Mouse (Mus musculus): Measurements from ENCODE around the gene Tctex1d1. TPM values are rescaled to one million over a fixed set of nuclear protein-coding genes. Genes with fewer than 3 reads are reported as not detected.

Tctex1d1 gene
- polyA plus RNA-seq, 1 experiment from 2014 or later, result 1.1 TPM

DNA sequence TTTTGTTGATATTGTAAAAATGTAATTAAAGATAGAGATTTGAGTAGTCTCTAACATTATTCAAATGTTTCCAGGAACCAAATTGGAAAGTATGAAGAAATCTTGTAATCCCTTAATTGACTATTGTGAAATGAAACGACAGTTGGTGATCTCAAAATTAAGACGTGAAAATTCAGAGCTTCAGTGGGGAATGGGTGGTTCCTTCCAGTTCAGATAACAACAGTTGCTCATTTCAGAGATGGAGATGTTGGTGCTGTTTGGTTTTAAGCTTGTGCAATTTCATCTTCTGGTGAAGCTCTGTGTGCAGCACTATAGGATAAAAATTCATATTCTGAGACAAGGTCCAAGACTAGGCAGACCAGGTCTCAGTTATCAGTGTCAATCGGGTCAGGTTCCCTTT lies 6.3 kb upstream of the Tctex1d1 start:
- WGBS, result 63% methylated on average over 3 of the region's 3 CpGs

DNA sequence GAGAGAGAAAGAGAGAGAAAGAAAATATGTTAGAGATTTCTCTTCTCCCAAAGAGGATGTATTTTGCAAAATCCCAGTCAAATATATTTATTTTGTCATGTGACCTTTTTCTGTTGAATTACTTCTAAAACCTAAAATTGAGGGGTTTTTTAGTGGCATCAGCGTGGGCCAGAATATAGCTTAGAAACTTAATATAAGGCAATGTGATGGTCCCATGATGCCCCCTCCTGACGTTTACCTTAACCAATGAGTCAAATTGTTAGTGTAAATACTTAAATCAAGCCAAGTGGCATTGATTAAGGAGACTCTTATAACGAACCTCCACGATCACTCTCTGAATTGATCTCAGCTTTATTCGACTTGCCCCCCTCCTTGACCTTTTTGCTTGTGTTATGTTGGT lies 4.2 kb upstream of the Tctex1d1 start:
- H3K27me3 ChIP-seq, result peaks cover 10% of the 10 kb centered on the region; the same call in 1 of the 2 replicates
- WGBS, result 43% methylated on average over 5 of the region's 5 CpGs
- no peaks in the 10 kb centered on the region for H3K9me3 ChIP-seq
- no peak overlapping the region for H3K4me2 ChIP-seq (replicated peaks)
- peaks cover 9% of the 10 kb centered on the region for H3K4me1 ChIP-seq
- no peak overlapping the region for H3K9ac ChIP-seq (replicated peaks)
- no peak overlapping the region for H3K27ac ChIP-seq (replicated peaks)
- ATAC-seq (replicated peaks), result no peak
- no peak overlapping the region for H3K4me3 ChIP-seq
- 0 out of 2 replicates have a peak, but pooled peaks cover 3% of the 10 kb centered on the region for H3K36me3 ChIP-seq

More for the DNA sequence above, 6.3 kb upstream of the Tctex1d1 start:
- Histone ChIP-seq H3K36me3 (peaks cover 4% of the 10 kb centered on the region; the same call in 1 of the 2 replicates), H3K9me3 (no peaks in the 10 kb centered on the region), H3K9ac (replicated peaks) (no peak overlapping the region), H3K4me2 (replicated peaks) (no peak overlapping the region), H3K4me3 (no peak overlapping the region), H3K4me1 (no peaks in the 10 kb centered on the region), H3K27ac (replicated peaks) (no peak overlapping the region), H3K27me3 (peaks cover 10% of the 10 kb centered on the region; the same call in 1 of the 2 replicates)
- no peak for ATAC-seq (replicated peaks)

DNA sequence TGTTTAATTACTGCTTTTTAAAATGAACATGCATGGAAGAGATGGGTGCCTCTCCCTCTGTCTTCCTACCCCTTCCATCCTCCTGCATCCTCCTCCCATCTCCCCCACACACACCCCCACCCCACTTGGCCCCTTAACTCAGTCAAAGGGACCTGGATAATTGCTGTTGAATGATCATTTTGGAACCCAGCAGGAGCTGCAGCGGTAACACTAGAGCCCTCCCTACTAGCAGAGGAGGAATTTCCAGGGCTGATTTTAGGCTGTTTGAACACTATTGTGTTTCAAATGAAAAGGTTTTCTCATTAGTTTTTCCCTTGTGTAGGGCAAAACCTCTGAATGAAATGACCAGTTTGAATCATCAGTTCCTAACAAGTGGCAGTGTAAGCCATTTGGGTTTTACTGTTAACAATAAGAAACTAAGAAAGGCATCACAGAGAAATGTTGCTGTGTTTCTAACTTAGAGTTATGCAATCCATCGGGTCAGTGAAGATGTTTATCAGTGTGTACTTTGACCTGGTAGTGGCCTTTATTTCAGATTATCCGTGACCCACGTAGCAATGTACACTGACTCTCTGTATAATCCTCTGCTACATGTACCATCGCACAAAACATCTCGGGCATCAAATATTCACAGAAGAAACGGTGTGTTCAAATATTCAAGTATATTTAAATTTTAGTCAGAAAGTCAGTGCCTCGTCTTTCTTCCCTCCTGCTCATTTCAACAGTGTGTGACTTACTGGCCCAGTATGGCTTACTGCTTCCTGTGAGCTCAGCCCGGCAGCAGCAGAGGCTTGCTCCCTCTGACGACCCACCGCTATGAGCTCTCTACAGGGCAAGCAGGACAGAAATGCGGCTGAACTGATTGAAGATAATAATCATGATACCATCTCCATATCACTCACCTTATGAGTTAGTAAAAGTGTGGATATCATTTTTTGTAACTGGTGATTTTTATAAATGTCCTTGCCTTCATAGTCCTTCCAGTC lies 1.8 kb upstream of the Tctex1d1 start:
- ATAC-seq (replicated peaks), result no peak
- H3K27ac ChIP-seq (replicated peaks), result no peak overlapping the region
- no peak overlapping the region for H3K4me3 ChIP-seq
- H3K4me1 ChIP-seq, result peaks cover 9% of the 10 kb centered on the region
- no peaks in the 10 kb centered on the region for H3K9me3 ChIP-seq
- H3K9ac ChIP-seq (replicated peaks), result no peak overlapping the region
- no peak overlapping the region for H3K4me2 ChIP-seq (replicated peaks)
- H3K27me3 ChIP-seq, result peaks cover 17% of the 10 kb centered on the region; the same call in 1 of the 2 replicates
- H3K36me3 ChIP-seq, result no peaks in the 10 kb centered on the region
- WGBS, result 14% methylated on average over 12 of the region's 12 CpGs

DNA sequence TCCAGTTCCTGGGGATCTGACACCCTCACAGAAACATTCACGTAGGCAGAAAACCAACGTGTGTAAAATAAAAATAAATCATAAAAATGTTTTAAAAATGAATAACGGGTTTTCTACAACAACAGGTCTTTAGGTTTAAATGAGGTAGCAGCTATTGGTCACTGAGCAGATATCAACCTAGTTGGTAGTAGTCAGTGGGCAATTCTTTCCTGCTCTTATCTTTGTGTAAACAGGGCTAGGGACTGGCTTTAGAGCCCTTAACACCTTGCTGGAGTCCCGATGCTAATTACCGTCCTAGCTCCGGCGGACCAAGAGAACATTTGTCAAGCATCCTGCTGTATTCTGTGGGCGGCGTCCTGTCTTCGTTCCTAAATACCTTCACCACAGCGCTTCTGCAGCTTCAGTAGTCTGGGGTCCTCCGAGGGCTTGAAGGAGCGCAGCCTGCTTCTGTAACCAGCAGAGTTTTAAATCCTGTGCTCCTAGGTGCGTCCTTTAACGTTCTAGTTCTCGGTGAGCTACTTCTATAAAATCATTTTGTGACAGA lies 556 bp upstream of the Tctex1d1 start:
- Histone ChIP-seq H3K9me3 (no peaks in the 10 kb centered on the region), H3K4me2 (replicated peaks) (peak overlapping the region; percentile 45), H3K4me3 (no peak overlapping the region), H3K27me3 (peaks cover 17% of the 10 kb centered on the region; the same call in 1 of the 2 replicates), H3K9ac (replicated peaks) (no peak overlapping the region), H3K27ac (replicated peaks) (no peak overlapping the region), H3K36me3 (no peaks in the 10 kb centered on the region), H3K4me1 (peaks cover 9% of the 10 kb centered on the region)
- WGBS, result 14% methylated on average over 16 of the region's 16 CpGs
- ATAC-seq (replicated peaks), result no peak

DNA sequence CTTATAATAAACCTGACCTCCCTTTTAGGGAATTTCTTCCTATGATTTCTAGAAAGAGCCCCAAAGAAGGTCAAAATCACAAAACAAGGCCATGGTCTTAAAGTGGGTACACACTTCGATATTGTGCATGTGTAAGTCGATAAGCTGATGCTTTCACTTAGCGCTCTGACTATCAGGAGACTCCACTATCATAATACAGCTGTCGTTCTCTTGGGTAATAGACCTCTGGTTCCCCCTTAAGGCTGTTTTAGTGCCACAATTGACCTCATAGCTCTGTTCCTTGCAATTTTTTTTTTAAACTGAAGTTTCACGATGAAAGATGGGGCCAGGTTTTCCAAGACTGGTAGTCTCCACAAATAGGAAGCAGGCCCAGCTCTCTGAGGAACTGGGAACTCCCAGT lies 979 bp downstream of the Tctex1d1 start:
- Histone ChIP-seq H3K27ac (replicated peaks) (no peak overlapping the region), H3K9ac (replicated peaks) (no peak overlapping the region), H3K4me2 (replicated peaks) (no peak overlapping the region), H3K4me3 (no peak overlapping the region), H3K27me3 (peaks cover 15% of the 10 kb centered on the region; the same call in 1 of the 2 replicates), H3K4me1 (peaks cover 9% of the 10 kb centered on the region), H3K9me3 (no peaks in the 10 kb centered on the region), H3K36me3 (no peaks in the 10 kb centered on the region)
- no peak for ATAC-seq (replicated peaks)
- WGBS, result 70% methylated on average over 5 of the region's 5 CpGs

DNA sequence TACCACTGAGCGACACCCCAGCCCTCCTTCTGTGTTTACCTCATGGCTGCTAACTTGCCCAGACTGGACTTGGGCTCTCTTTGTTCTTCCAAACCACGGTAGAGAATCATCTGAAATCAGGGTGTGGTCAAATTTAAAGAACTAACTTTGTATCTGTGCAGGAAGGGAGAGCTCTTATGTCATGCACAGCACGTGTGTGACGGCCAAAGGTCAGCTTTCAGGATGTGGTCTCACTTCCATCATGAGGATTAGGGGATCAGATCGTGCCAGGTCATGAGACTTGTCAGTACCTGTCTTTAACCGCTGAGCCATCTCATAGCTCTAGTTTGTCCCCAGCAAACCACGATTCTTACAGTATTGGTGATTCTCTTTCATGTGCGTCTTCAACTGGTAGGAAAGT lies 3.3 kb downstream of the Tctex1d1 start:
- Histone ChIP-seq H3K27ac (replicated peaks) (no peak overlapping the region), H3K9me3 (no peaks in the 10 kb centered on the region), H3K4me1 (peaks cover 9% of the 10 kb centered on the region), H3K27me3 (0 out of 2 replicates have a peak, but pooled peaks cover 7% of the 10 kb centered on the region), H3K4me3 (no peak overlapping the region), H3K36me3 (no peaks in the 10 kb centered on the region), H3K4me2 (replicated peaks) (no peak overlapping the region), H3K9ac (replicated peaks) (no peak overlapping the region)
- no peak for ATAC-seq (replicated peaks)
- 90% methylated on average over 8 of the region's 8 CpGs for WGBS

DNA sequence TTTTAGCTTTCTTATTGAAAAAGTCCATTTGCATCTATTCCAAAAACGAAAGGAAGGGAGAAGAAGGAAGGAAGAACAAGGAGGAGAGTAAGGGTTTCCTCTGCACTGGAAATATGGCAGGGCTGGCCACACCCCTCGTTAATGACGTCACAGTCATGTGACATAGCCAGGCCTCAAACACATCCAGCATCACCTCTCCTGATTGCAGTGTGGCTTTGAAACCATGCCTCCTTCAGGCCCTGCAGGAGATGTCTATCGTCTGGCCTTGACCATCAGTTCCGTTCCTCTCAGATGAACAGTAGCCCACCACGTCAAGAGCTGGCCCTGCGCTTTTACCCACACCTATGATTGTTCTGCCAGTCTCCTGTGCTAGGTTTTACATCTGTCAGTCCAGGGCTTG lies 7.8 kb downstream of the Tctex1d1 start:
- H3K9ac ChIP-seq (replicated peaks), result no peak overlapping the region
- H3K27me3 ChIP-seq, result no peaks in the 10 kb centered on the region
- H3K9me3 ChIP-seq, result no peaks in the 10 kb centered on the region
- WGBS, result 73% methylated on average over 7 of the region's 7 CpGs
- H3K36me3 ChIP-seq, result no peaks in the 10 kb centered on the region
- no peak overlapping the region for H3K4me3 ChIP-seq
- no peak overlapping the region for H3K4me2 ChIP-seq (replicated peaks)
- ATAC-seq (replicated peaks), result no peak
- no peaks in the 10 kb centered on the region for H3K4me1 ChIP-seq
- H3K27ac ChIP-seq (replicated peaks), result no peak overlapping the region

DNA sequence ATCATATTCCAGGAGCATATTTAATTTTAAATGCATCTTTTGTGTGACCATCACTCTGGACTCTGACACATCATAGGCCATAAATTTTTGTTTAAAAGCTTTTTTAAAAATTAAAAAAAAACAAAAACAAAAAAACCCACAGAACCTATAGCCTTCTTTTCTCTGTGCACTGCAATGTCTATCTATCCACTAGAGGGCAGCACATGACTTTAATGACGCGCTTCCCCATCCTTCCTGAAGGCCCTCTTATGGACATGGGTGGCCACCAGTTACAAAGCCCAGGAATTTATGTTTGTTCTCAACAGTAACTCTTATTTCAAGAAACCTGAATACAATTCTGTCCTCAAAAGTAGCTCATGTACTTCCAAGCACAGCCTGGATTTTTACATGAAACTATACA lies 8.5 kb downstream of the Tctex1d1 start:
- 0% methylated on average over 2 of the region's 2 CpGs for whole genome bisulfite sequencing
- peak; percentile 83 for ATAC-seq (replicated peaks)
- H3K9ac ChIP-seq (replicated peaks), result no peak overlapping the region
- no peak overlapping the region for H3K4me3 ChIP-seq
- no peaks in the 10 kb centered on the region for H3K27me3 ChIP-seq
- no peaks in the 10 kb centered on the region for H3K4me1 ChIP-seq
- no peaks in the 10 kb centered on the region for H3K36me3 ChIP-seq
- no peaks in the 10 kb centered on the region for H3K9me3 ChIP-seq
- H3K27ac ChIP-seq (replicated peaks), result no peak overlapping the region
- H3K4me2 ChIP-seq (replicated peaks), result no peak overlapping the region

DNA sequence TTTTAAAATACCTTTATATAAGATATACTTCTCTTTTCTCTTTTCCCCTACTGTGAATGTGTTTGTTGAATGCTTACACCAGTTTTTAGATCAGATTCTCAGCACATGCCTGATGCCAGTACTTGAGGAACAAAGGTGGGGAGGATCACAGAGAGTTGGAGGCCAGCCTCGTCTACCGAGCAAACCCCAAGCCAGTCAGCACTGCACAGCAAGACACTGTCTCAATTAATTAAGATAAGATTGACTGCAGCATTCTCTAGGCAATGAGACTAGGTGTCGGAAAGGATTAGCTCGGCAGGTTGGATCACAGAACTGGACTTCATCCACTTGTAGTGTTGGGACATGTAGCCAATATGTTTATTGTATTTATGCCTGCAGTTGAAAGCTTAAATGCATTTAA lies 8.9 kb downstream of the Tctex1d1 start:
- Histone ChIP-seq H3K27me3 (no peaks in the 10 kb centered on the region), H3K4me1 (no peaks in the 10 kb centered on the region), H3K9ac (replicated peaks) (no peak overlapping the region), H3K36me3 (no peaks in the 10 kb centered on the region), H3K4me3 (no peak overlapping the region), H3K4me2 (replicated peaks) (no peak overlapping the region), H3K27ac (replicated peaks) (no peak overlapping the region), H3K9me3 (no peaks in the 10 kb centered on the region)
- WGBS, result 17% methylated on average over 4 of the region's 4 CpGs
- no peak for ATAC-seq (replicated peaks)

DNA sequence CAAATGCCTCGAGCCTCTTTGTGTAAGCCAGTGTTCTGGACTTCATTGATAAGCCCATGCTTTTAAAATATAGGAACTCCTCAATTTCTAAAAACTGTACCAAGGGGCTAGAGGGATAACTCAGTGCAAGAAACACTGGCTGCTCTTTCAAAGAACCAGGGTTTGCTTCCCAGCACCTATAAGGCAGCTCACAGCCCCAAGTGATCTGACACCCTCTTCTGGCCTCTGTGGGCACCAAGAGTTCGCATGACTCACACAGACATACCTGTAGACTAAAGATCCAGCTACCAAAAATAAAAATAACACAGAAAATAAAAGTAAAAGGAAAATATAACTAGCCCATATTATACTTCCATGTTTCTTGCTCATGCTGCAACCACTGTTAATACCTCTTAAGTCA lies 9.3 kb downstream of the Tctex1d1 start:
- Histone ChIP-seq H3K9me3 (no peaks in the 10 kb centered on the region), H3K9ac (replicated peaks) (no peak overlapping the region), H3K4me3 (no peak overlapping the region), H3K27me3 (no peaks in the 10 kb centered on the region), H3K27ac (replicated peaks) (no peak overlapping the region), H3K4me1 (no peaks in the 10 kb centered on the region), H3K4me2 (replicated peaks) (no peak overlapping the region), H3K36me3 (no peaks in the 10 kb centered on the region)
- 57% methylated on average over 2 of the region's 2 CpGs for WGBS
- no peak for ATAC-seq (replicated peaks)

DNA sequence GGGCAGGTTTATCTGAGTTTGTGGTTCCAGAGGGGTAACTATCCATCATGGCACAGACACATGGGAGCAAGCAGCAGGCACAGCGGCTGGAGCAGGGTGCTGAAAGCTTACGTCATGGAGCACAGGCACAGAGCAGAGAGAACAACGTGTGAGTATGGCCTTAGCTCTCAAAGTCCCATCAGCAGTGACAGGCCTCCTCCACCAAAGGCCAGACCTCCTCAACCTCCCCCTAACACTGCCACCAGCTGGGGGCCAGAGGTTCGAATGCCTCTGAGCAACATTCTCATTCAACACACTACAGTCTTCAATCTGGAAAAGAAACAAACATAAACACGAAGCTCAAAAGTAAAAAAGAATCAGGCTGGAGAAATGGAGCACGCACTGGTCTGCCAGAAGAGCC lies 10.1 kb downstream of the Tctex1d1 start:
- WGBS, result 84% methylated on average over 6 of the region's 6 CpGs
- no peak overlapping the region for H3K9ac ChIP-seq (replicated peaks)
- no peak overlapping the region for H3K27ac ChIP-seq (replicated peaks)
- H3K36me3 ChIP-seq, result no peaks in the 10 kb centered on the region
- H3K27me3 ChIP-seq, result no peaks in the 10 kb centered on the region
- no peak overlapping the region for H3K4me2 ChIP-seq (replicated peaks)
- H3K9me3 ChIP-seq, result no peaks in the 10 kb centered on the region
- ATAC-seq (replicated peaks), result no peak
- no peaks in the 10 kb centered on the region for H3K4me1 ChIP-seq
- no peak overlapping the region for H3K4me3 ChIP-seq

DNA sequence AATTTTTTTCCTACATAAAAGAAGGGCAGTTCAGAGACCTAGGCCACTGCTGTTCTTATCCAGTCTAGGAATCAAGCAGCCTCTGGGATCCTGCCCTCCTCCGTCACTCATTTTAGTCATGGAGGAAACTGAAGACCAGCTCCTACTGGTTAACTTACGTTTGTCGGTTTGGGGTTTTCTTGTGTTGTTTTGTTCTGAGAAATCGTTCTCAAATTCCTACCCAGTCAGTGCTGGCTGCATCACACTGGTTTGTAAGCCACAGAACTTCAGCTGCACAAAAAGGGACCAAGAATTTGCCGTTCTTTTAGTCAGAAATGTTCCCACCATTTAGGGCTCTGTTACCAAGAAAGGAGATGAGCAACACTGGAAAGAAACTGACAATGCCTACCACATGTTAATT lies 11.0 kb downstream of the Tctex1d1 start:
- Histone ChIP-seq H3K36me3 (no peaks in the 10 kb centered on the region), H3K4me2 (replicated peaks) (no peak overlapping the region), H3K27ac (replicated peaks) (no peak overlapping the region), H3K4me3 (no peak overlapping the region), H3K9me3 (no peaks in the 10 kb centered on the region), H3K27me3 (no peaks in the 10 kb centered on the region), H3K9ac (replicated peaks) (no peak overlapping the region), H3K4me1 (no peaks in the 10 kb centered on the region)
- WGBS, result 83% methylated on average over 5 of the region's 5 CpGs
- ATAC-seq (replicated peaks), result no peak

Data from forebrain, embryonic 15.5 days (tissue).